Mouse (Mus musculus) lung, postnatal 0 days (tissue): ENCODE data around the gene Tifa. TPM values are rescaled to one million over a fixed set of nuclear protein-coding genes. Genes with fewer than 3 reads are reported as not detected.
A peak's percentile ranks its signal among the peaks of the same experiment; 100 is the strongest.

ENCODE experiments used
- ATAC-seq: fragments of 200-750 bp; cut with Nextera tagmentation; 2 replicates; pipeline ENCODE4 v1.8.0; 2017; ENCODE audit warnings: moderate library complexity
- DNase-seq: peaks from one replicate; pipeline ENCODE4 v3.0.0-alpha.2; 2016; ENCODE audit warnings: low spot score
- H3K27ac ChIP-seq: fragments of 300-500 bp; sonication (generic); 2 replicates; pipeline ENCODE4 v1.5.1; 2014; ENCODE audit warnings: antibody characterized with exemption, mild to moderate bottlenecking, low read length, mixed read lengths
- H3K27me3 ChIP-seq: fragments of 300-500 bp; sonication (generic); replicated peaks from 2 replicates; pipeline ENCODE4 v1.6.1; 2014; ENCODE audit warnings: low read length, mixed read lengths; ENCODE audit not compliant: insufficient read depth
- H3K36me3 ChIP-seq: fragments of 300-500 bp; sonication (generic); 2 replicates; pipeline ENCODE4 v1.6.1; 2014; ENCODE audit warnings: low read length, mixed read lengths; ENCODE audit not compliant: insufficient read depth
- H3K4me1 ChIP-seq: fragments of 300-500 bp; sonication (generic); 2 replicates; pipeline ENCODE4 v1.6.1; 2014; ENCODE audit warnings: antibody characterized with exemption, low read depth, low read length, mixed read lengths; ENCODE audit not compliant: insufficient read depth
- H3K4me2 ChIP-seq: fragments of 300-500 bp; sonication (generic); replicated peaks from 2 replicates; pipeline ENCODE4 v1.6.1; 2014; ENCODE audit warnings: low read depth, mild to moderate bottlenecking, low read length, moderate library complexity, mixed read lengths
- H3K4me3 ChIP-seq: fragments of 300-500 bp; sonication (generic); 2 replicates; pipeline ENCODE4 v1.5.1; 2014; ENCODE audit warnings: low read depth, low read length
- H3K9ac ChIP-seq: fragments of 300-500 bp; sonication (generic); replicated peaks from 2 replicates; pipeline ENCODE4 v1.6.1; 2014; ENCODE audit warnings: low read depth, mild to moderate bottlenecking
- H3K9me3 ChIP-seq: fragments of 300-500 bp; sonication (generic); 2 replicates; pipeline ENCODE4 v1.6.1; 2016; ENCODE audit warnings: low read length, mixed read lengths
- CTCF ChIP-seq: IDR thresholded peaks from 2 replicates; pipeline ENCODE4 v1.5.1; 2016; ENCODE audit warnings: antibody characterized with exemption, mild to moderate bottlenecking
- EP300 ChIP-seq: IDR thresholded peaks from 2 replicates; pipeline ENCODE4 v1.6.1; 2016; ENCODE audit warnings: antibody characterized with exemption, mild to moderate bottlenecking, control low read depth
- WGBS: fragments of 180-500 bp; shearing (Covaris S2); extraction: QIAGEN DNeasy Blood & Tissue Kit; methylation state at CpG from one replicate; pipeline ENCODE4 v1.1.7; 2014; 5-methylcytosine and 5-hydroxymethylcytosine counted together
- polyA plus RNA-seq: library from polyadenylated mRNA; unstranded; fragments of >200 nt; fragmentation: Nextera tagmentation; extraction: Ambion mirVana; gene quantifications from 2 replicates; pipeline ENCODE4 v1.2.1, GENCODE M21; 2015

Tifa gene
- polyA plus RNA-seq, 1 experiment from 2014 or later, result 6.3 TPM

- H3K9ac ChIP-seq, result no peak overlapping the region
- no peak overlapping the region for H3K4me2 ChIP-seq
- ATAC-seq, result no peak
- TF ChIP-seq EP300, result no peak
- TF ChIP-seq CTCF, result no peak
- no peaks in the 10 kb centered on the region for H3K9me3 ChIP-seq
- 80% methylated on average over 2 of the region's 2 CpGs for WGBS
- no peaks in the 10 kb centered on the region for H3K4me1 ChIP-seq
- no peak overlapping the region for H3K4me3 ChIP-seq
- no peak for DNase-seq
- no peak overlapping the region for H3K27ac ChIP-seq
- H3K36me3 ChIP-seq, result no peaks in the 10 kb centered on the region
- H3K27me3 ChIP-seq, result no peaks in the 10 kb centered on the region
Measured at GRCm38 (mm10) chr3:127875509-127875908, 85.9 kb downstream of the Tifa start.

GRCm38 (mm10) chr3:127879968-127880367, 90.4 kb downstream of the Tifa start:
- Histone ChIP-seq H3K36me3 (no peaks in the 10 kb centered on the region), H3K4me2 (no peak overlapping the region), H3K27ac (no peak overlapping the region), H3K4me3 (no peak overlapping the region), H3K4me1 (no peaks in the 10 kb centered on the region), H3K27me3 (no peaks in the 10 kb centered on the region), H3K9me3 (no peaks in the 10 kb centered on the region), H3K9ac (no peak overlapping the region)
- no peak for ATAC-seq
- WGBS, result 86% methylated on average over 3 of the region's 3 CpGs
- TF ChIP-seq EP300, result no peak
- DNase-seq, result no peak

DNA sequence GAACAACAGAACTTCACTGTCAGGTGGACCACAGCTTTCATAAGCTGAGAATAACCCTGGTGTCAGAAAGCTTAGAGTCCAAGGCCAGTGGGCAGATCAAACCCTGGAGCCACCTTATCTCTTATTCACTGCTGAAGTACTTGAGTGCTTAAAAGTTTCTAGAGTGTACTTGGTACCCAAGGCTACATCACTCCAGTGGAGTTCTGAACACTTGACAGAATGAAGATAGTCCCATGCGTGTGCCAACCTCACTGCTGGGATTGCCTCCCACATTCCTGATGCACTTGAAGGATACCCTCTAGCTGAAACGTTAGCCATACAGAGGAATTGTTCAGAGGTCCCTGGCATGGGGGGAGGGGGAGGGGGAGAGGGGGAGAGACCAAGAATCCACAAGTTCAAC, 92.1 kb downstream of the Tifa start:
- no peak overlapping the region for H3K4me2 ChIP-seq
- ATAC-seq, result peak; percentile 87
- TF ChIP-seq CTCF (no peak), EP300 (peak; percentile 58; the same call in 1 of the 2 replicates)
- no peaks in the 10 kb centered on the region for H3K4me1 ChIP-seq
- H3K4me3 ChIP-seq, result no peak overlapping the region
- no peaks in the 10 kb centered on the region for H3K36me3 ChIP-seq
- H3K27me3 ChIP-seq, result no peaks in the 10 kb centered on the region
- H3K27ac ChIP-seq, result no peak overlapping the region
- 47% methylated on average over 2 of the region's 2 CpGs for WGBS
- H3K9ac ChIP-seq, result no peak overlapping the region
- no peaks in the 10 kb centered on the region for H3K9me3 ChIP-seq
- peak; percentile 63 for DNase-seq

Other genes with a start within 250 kb of the Tifa start
- 20.5 and 23.1 TPM in 2 replicates for gene Larp7, start 236.5 kb upstream of the Tifa start, polyA plus RNA-seq
- 1.0 and 1.1 TPM in 2 replicates for gene Zgrf1, start 236.3 kb upstream of the Tifa start, polyA plus RNA-seq
- gene Neurog2, start 156.7 kb upstream of the Tifa start, polyA plus RNA-seq, result not detected in 2 replicates
- gene Alpk1, start 9.3 kb upstream of the Tifa start, polyA plus RNA-seq, result 0.76 and 0.82 TPM in 2 replicates
- 24.7 and 25.7 TPM in 2 replicates for gene Ap1ar, start 47.7 kb downstream of the Tifa start, polyA plus RNA-seq
- gene Fam241a, start 106.5 kb downstream of the Tifa start, polyA plus RNA-seq, result 22.5 and 23.1 TPM in 2 replicates